Mouse (Mus musculus): ENCODE data around the gene Midn. TPM values are rescaled to one million over a fixed set of nuclear protein-coding genes. Genes with fewer than 3 reads are reported as not detected.

Gene Midn
- total and polyA plus RNA-seq, 3 experiments = 8.1 to 26.7 TPM; not detected in 1

DNA sequence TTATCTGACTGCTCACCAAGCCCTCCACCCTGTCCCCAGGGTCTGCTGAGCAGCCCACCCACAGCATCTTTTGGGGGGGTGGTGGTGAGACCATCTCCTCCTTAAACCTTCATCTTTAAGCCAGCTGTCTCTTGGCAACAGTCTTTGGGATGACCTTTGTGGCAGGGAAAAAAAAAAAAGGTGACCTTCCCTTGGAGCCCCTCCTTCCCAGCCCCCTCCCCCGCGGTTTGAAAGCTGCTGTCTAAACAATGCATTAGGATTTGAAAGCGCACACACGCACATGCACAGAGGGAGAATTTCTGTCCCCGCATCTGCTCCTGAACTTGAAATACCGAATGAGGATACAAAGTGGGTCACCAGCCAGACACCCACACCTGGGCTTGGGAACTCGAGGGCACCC, 56.0 kb downstream of the Midn start:
- DNase-seq (ENCODE audit: low read depth, low spot score) = no peak
- Histone ChIP-seq H3K4me3 (ENCODE audit: control insufficient read depth in 1 of 2, insufficient read depth in 1 of 2, low read depth in 2 of 2, low read length in 2 of 2) (no peak overlapping the region), H3K36me3 (ENCODE audit: control insufficient read depth in 1 of 2, insufficient read depth in 2 of 2, low read length in 2 of 2) (no peaks in the 10 kb centered on the region), H3K9ac (ENCODE audit: control insufficient read depth, low read depth, low read length, poor library complexity, severe bottlenecking) (no peak overlapping the region), H3K79me2 (ENCODE audit: control insufficient read depth, insufficient read depth, low read length, poor library complexity) (no peaks in the 10 kb centered on the region), H3K27me3 (ENCODE audit: control insufficient read depth in 1 of 2, insufficient read depth in 2 of 2, low read length in 2 of 2) (peaks cover 16 to 31% of the 10 kb centered on the region in 2 experiments), H3K27ac (ENCODE audit: control insufficient read depth, low read depth, low read length) (no peak overlapping the region), H3K9me3 (replicated peaks; ENCODE audit: insufficient read depth, low read length) (no peaks in the 10 kb centered on the region), H3K4me1 (ENCODE audit: control insufficient read depth in 1 of 2, insufficient read depth in 2 of 2, low read length in 2 of 2) (no peaks in the 10 kb centered on the region)
- no peak for TF ChIP-seq RAD21 (IDR thresholded peaks at IDR 0.05; ENCODE audit: low read depth, low read length)
- no peak for TF ChIP-seq MXI1 (IDR thresholded peaks at IDR 0.05; ENCODE audit: low read depth, low read length)
- TF ChIP-seq GATA1 (IDR thresholded peaks at IDR 0.05; ENCODE audit: low read depth, low read length) = no peak
- TF ChIP-seq TBP (IDR thresholded peaks at IDR 0.05; ENCODE audit: low read depth, low read length) = no peak
- no peak for TF ChIP-seq NELFE (IDR thresholded peaks at IDR 0.05; ENCODE audit: low read depth, low read length)
- TF ChIP-seq JUND (IDR thresholded peaks at IDR 0.05; ENCODE audit: low read depth, low read length) = no peak
- no peak for TF ChIP-seq SMC3 (IDR thresholded peaks at IDR 0.05; ENCODE audit: low read depth, low read length)
- no peak for TF ChIP-seq RCOR1 (IDR thresholded peaks at IDR 0.05; ENCODE audit: low read depth, low read length)
- TF ChIP-seq USF2 (IDR thresholded peaks at IDR 0.05; ENCODE audit: borderline replicate concordance in 1 of 2, insufficient read depth in 1 of 2, low read depth in 1 of 2, low read length in 2 of 2) = no peak
- no peak for TF ChIP-seq MAFK (IDR thresholded peaks at IDR 0.05; ENCODE audit: borderline replicate concordance, low read depth, low read length)
- no peak for TF ChIP-seq MAX (IDR thresholded peaks at IDR 0.05; ENCODE audit: low read length)
- TF ChIP-seq ZC3H11A (IDR thresholded peaks at IDR 0.05; ENCODE audit: low read depth, low read length) = no peak
- TF ChIP-seq ETS1 (IDR thresholded peaks at IDR 0.05; ENCODE audit: low read depth, low read length) = no peak
- TF ChIP-seq ZKSCAN1 (IDR thresholded peaks at IDR 0.05; ENCODE audit: low read depth, low read length) = no peak
- no peak for TF ChIP-seq POLR2AphosphoS5 (IDR thresholded peaks at IDR 0.05; ENCODE audit: borderline replicate concordance, low read depth, low read length)

DNA sequence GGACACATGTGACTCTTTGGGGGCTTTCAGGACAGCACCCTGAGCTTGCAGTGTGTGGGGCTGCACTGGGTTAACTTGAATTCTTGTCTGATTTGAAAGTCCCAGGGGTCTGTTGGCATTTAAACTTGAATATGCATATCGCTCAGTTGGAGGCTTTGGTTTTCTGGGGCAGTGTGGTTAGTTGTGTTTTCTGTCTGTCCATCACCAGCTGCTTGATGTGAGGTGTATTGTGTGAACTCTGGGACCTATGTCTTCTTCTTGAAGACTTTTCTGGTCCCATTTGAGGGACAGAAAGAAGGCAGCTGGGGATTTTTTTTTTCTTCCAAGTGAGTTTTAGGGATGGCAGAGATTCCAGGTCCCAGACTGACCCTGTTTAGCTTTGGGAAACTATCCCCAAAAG, 59.1 kb downstream of the Midn start:
- Histone ChIP-seq H3K9me3 (replicated peaks; ENCODE audit: insufficient read depth, low read length) (no peaks in the 10 kb centered on the region), H3K4me1 (ENCODE audit: control insufficient read depth in 1 of 2, insufficient read depth in 2 of 2, low read length in 2 of 2) (no peaks in the 10 kb centered on the region), H3K36me3 (ENCODE audit: control insufficient read depth in 1 of 2, insufficient read depth in 2 of 2, low read length in 2 of 2) (no peaks in the 10 kb centered on the region), H3K4me3 (ENCODE audit: control insufficient read depth in 1 of 2, insufficient read depth in 1 of 2, low read depth in 2 of 2, low read length in 2 of 2) (no peak overlapping the region), H3K9ac (ENCODE audit: control insufficient read depth, low read depth, low read length, poor library complexity, severe bottlenecking) (no peak overlapping the region), H3K27me3 (ENCODE audit: control insufficient read depth in 1 of 2, insufficient read depth in 2 of 2, low read length in 2 of 2) (peaks cover 16 to 26% of the 10 kb centered on the region in 2 experiments), H3K27ac (ENCODE audit: control insufficient read depth, low read depth, low read length) (no peak overlapping the region), H3K79me2 (ENCODE audit: control insufficient read depth, insufficient read depth, low read length, poor library complexity) (no peaks in the 10 kb centered on the region)
- DNase-seq (ENCODE audit: low read depth, low spot score) = no peak
- no peak for TF ChIP-seq E2F4 (IDR thresholded peaks at IDR 0.05; ENCODE audit: borderline replicate concordance, low read depth, low read length)
- TF ChIP-seq NELFE (IDR thresholded peaks at IDR 0.05; ENCODE audit: low read depth, low read length) = no peak

DNA sequence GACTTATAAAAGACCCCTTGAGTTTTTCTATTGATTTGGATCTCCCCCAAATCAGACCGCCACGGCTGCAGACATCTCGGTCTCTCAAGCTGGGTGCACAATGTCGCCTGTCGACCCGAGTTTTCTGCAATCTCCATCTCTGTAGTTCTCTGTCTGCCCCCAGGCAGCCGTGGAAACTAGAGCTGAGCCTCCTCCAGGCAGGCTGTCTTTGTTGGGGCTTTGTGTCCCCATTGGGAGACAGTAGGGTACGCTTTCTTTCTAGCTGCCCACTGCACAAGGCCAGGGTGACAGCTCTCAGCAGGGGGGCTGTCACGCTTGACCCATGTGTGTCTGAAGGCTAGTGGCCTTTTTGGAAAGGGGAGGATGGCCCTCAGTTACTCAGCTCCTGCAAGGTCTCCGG, 59.6 kb downstream of the Midn start:
- TF ChIP-seq ELF1 (IDR thresholded peaks at IDR 0.05; ENCODE audit: low read depth, low read length) (no peak), CHD1 (IDR thresholded peaks at IDR 0.05; ENCODE audit: low read depth, low read length) (no peak), ZNF384 (IDR thresholded peaks at IDR 0.05; ENCODE audit: low read depth, low read length) (no peak), RAD21 (IDR thresholded peaks at IDR 0.05; ENCODE audit: low read depth, low read length) (no peak), USF2 (IDR thresholded peaks at IDR 0.05; ENCODE audit: borderline replicate concordance in 1 of 2, insufficient read depth in 1 of 2, low read depth in 1 of 2, low read length in 2 of 2) (no peak), SIN3A (IDR thresholded peaks at IDR 0.05; ENCODE audit: low read length) (no peak), MYB (IDR thresholded peaks at IDR 0.05; ENCODE audit: low read depth, low read length) (no peak), GABPA (IDR thresholded peaks at IDR 0.05; ENCODE audit: low read depth, low read length) (no peak), ETS1 (IDR thresholded peaks at IDR 0.05; ENCODE audit: low read depth, low read length) (no peak), MAX (IDR thresholded peaks at IDR 0.05; ENCODE audit: low read length) (no peak), TCF12 (IDR thresholded peaks at IDR 0.05; ENCODE audit: low read depth, low read length) (no peak), NRF1 (IDR thresholded peaks at IDR 0.05; ENCODE audit: insufficient read depth, low read depth, low read length, poor library complexity, severe bottlenecking) (no peak), MXI1 (IDR thresholded peaks at IDR 0.05; ENCODE audit: low read depth, low read length) (no peak), HCFC1 (IDR thresholded peaks at IDR 0.05; ENCODE audit: low read depth, low read length) (no peak), EP300 (IDR thresholded peaks at IDR 0.05; ENCODE audit: low read depth in 1 of 2, low read length in 2 of 2) (no peak)
- no peaks in the 10 kb centered on the region for H3K79me2 ChIP-seq (ENCODE audit: control insufficient read depth, insufficient read depth, low read length, poor library complexity)
- DNase-seq (ENCODE audit: low read depth, low spot score) = no peak
- H3K27ac ChIP-seq (ENCODE audit: control insufficient read depth, low read depth, low read length) = no peak overlapping the region
- no peaks in the 10 kb centered on the region for H3K36me3 ChIP-seq (ENCODE audit: control insufficient read depth in 1 of 2, insufficient read depth in 2 of 2, low read length in 2 of 2)
- peaks cover 16 to 26% of the 10 kb centered on the region in 2 experiments for H3K27me3 ChIP-seq (ENCODE audit: control insufficient read depth in 1 of 2, insufficient read depth in 2 of 2, low read length in 2 of 2)
- no peak overlapping the region for H3K9ac ChIP-seq (ENCODE audit: control insufficient read depth, low read depth, low read length, poor library complexity, severe bottlenecking)
- H3K4me1 ChIP-seq (ENCODE audit: control insufficient read depth in 1 of 2, insufficient read depth in 2 of 2, low read length in 2 of 2) = no peaks in the 10 kb centered on the region
- H3K9me3 ChIP-seq (replicated peaks; ENCODE audit: insufficient read depth, low read length) = no peaks in the 10 kb centered on the region
- H3K4me3 ChIP-seq (ENCODE audit: control insufficient read depth in 1 of 2, insufficient read depth in 1 of 2, low read depth in 2 of 2, low read length in 2 of 2) = no peak overlapping the region

Measured in MEL (cell line).